Mouse (Mus musculus): ENCODE data around the gene Zfy2. TPM values are rescaled to one million over a fixed set of nuclear protein-coding genes. Genes with fewer than 3 reads are reported as not detected.

Zfy2 gene
- polyA plus RNA-seq (2015; fragmentation: Illumina TruSeq; extraction: RNeasy Lipid Tissue Mini Kit (QIAGEN cat#74804); ENCODE audit: insufficient read depth, low read depth, low replicate concordance): not detected

GRCm38 (mm10) chrY:2170309-2170708 is at the start of gene Zfy2:
Zfy2 (minus strand) TSS chrY:2170409.

